Mouse (Mus musculus): ENCODE results near the gene Luc7l. TPM values are rescaled to one million over a fixed set of nuclear protein-coding genes. Genes with fewer than 3 reads are reported as not detected.

Luc7l gene
- total and polyA plus RNA-seq, 3 experiments: 45.0 to 96.8 (median 85.9) TPM

- DNase-seq (ENCODE audit: low spot score) (peak; percentile 85), ATAC-seq (ENCODE audit: extremely low read depth, insufficient number of reproducible peaks, low FRiP score, poor library complexity, severe bottlenecking) (peak; percentile 83)
- TF ChIP-seq POLR2AphosphoS5 (IDR thresholded peaks at IDR 0.05; ENCODE audit: insufficient replicate concordance, low read depth, low read length) (no peak), TAL1 (conservative IDR thresholded peaks at IDR 0.05; ENCODE audit: low read depth, low read length) (no peak), GATA2 (IDR thresholded peaks at IDR 0.05; ENCODE audit: borderline replicate concordance, low read depth, low read length) (no peak)
- no peaks in the 10 kb centered on the region for H3K36me3 ChIP-seq (replicated peaks)
- H3K4me1 ChIP-seq (ENCODE audit: insufficient read depth, low read depth, low read length): peaks cover 53% of the 10 kb centered on the region
- peak within 1 kb of the TSS; percentile 79 for H3K4me3 ChIP-seq (ENCODE audit: low read depth, low read length)
- no peaks in the 10 kb centered on the region for H3K27me3 ChIP-seq (ENCODE audit: insufficient read depth, low read length)
- 0 out of 2 replicates have a peak, but pooled peaks cover 5% of the 10 kb centered on the region for H3K9me3 ChIP-seq (replicated peaks)
Observed at GRCm38 (mm10) chr17:26244101-26244841, 8.4 kb upstream of the Luc7l start, which contains the start of gene Fam234a. Gene Fam234a (minus strand): TSS chr17:26244242.

- TF ChIP-seq GATA1 (IDR thresholded peaks at IDR 0.05; ENCODE audit: borderline replicate concordance, low read length) (no peak), POLR2AphosphoS5 (IDR thresholded peaks at IDR 0.05; ENCODE audit: insufficient replicate concordance, low read depth, low read length) (no peak), TAL1 (conservative IDR thresholded peaks at IDR 0.05; ENCODE audit: low read depth, low read length) (no peak), CTCF (IDR thresholded peaks at IDR 0.05; ENCODE audit: low read depth, low read length) (no peak)
- Histone ChIP-seq H3K4me3 (ENCODE audit: low read depth, low read length) (no peak overlapping the region; the same call in 1 of the 2 replicates), H3K27me3 (ENCODE audit: insufficient read depth, low read length) (no peaks in the 10 kb centered on the region), H3K36me3 (replicated peaks) (peaks cover 20% of the 10 kb centered on the region), H3K9me3 (replicated peaks) (no peaks in the 10 kb centered on the region), H3K4me1 (ENCODE audit: insufficient read depth, low read depth, low read length) (peaks cover 21% of the 10 kb centered on the region; the same call in 1 of the 2 replicates)
- DNase-seq (ENCODE audit: low spot score): no peak
- ATAC-seq (ENCODE audit: extremely low read depth, insufficient number of reproducible peaks, low FRiP score, poor library complexity, severe bottlenecking): no peak
Observed at GRCm38 (mm10) chr17:26251886-26252538, 684 bp upstream of the Luc7l start.

GRCm38 (mm10) chr17:26253399-26253798 is 703 bp downstream of the Luc7l start:
- no peaks in the 10 kb centered on the region for H3K27me3 ChIP-seq (ENCODE audit: insufficient read depth, low read length)
- ATAC-seq (ENCODE audit: extremely low read depth, insufficient number of reproducible peaks, low FRiP score, poor library complexity, severe bottlenecking) (no peak), DNase-seq (ENCODE audit: low spot score) (no peak)
- no peaks in the 10 kb centered on the region for H3K9me3 ChIP-seq (replicated peaks)
- peaks cover 33% of the 10 kb centered on the region for H3K36me3 ChIP-seq (replicated peaks)
- peaks cover 21% of the 10 kb centered on the region; the same call in 1 of the 2 replicates for H3K4me1 ChIP-seq (ENCODE audit: insufficient read depth, low read depth, low read length)
- peak overlapping the region; percentile 94 for H3K4me3 ChIP-seq (ENCODE audit: low read depth, low read length)
- TF ChIP-seq POLR2AphosphoS5 (IDR thresholded peaks at IDR 0.05; ENCODE audit: insufficient replicate concordance, low read depth, low read length) (no peak), GATA1 (IDR thresholded peaks at IDR 0.05; ENCODE audit: borderline replicate concordance, low read length) (no peak), GATA2 (IDR thresholded peaks at IDR 0.05; ENCODE audit: borderline replicate concordance, low read depth, low read length) (no peak), TAL1 (conservative IDR thresholded peaks at IDR 0.05; ENCODE audit: low read depth, low read length) (no peak), CTCF (IDR thresholded peaks at IDR 0.05; ENCODE audit: low read depth, low read length) (no peak)

- H3K27me3 ChIP-seq (ENCODE audit: insufficient read depth, low read length): no peaks in the 10 kb centered on the region
- DNase-seq (ENCODE audit: low spot score) (no peak), ATAC-seq (ENCODE audit: extremely low read depth, insufficient number of reproducible peaks, low FRiP score, poor library complexity, severe bottlenecking) (no peak)
- TF ChIP-seq TAL1 (conservative IDR thresholded peaks at IDR 0.05; ENCODE audit: low read depth, low read length) (no peak), POLR2AphosphoS5 (IDR thresholded peaks at IDR 0.05; ENCODE audit: insufficient replicate concordance, low read depth, low read length) (no peak), GATA2 (IDR thresholded peaks at IDR 0.05; ENCODE audit: borderline replicate concordance, low read depth, low read length) (no peak), CTCF (IDR thresholded peaks at IDR 0.05; ENCODE audit: low read depth, low read length) (no peak), GATA1 (IDR thresholded peaks at IDR 0.05; ENCODE audit: borderline replicate concordance, low read length) (no peak)
- H3K4me3 ChIP-seq (ENCODE audit: low read depth, low read length): no peak overlapping the region
- H3K4me1 ChIP-seq (ENCODE audit: insufficient read depth, low read depth, low read length): peaks cover 25% of the 10 kb centered on the region; the same call in 1 of the 2 replicates
- peaks cover 48% of the 10 kb centered on the region for H3K36me3 ChIP-seq (replicated peaks)
- no peaks in the 10 kb centered on the region for H3K9me3 ChIP-seq (replicated peaks)
Observed at GRCm38 (mm10) chr17:26255313-26255712, 2.6 kb downstream of the Luc7l start.

GRCm38 (mm10) chr17:26261826-26262225 is 9.1 kb downstream of the Luc7l start:
- no peak overlapping the region for H3K4me3 ChIP-seq (ENCODE audit: low read depth, low read length)
- ATAC-seq (ENCODE audit: extremely low read depth, insufficient number of reproducible peaks, low FRiP score, poor library complexity, severe bottlenecking): no peak
- H3K36me3 ChIP-seq (replicated peaks): peaks cover 84% of the 10 kb centered on the region
- DNase-seq (ENCODE audit: low spot score): no peak
- no peaks in the 10 kb centered on the region for H3K27me3 ChIP-seq (ENCODE audit: insufficient read depth, low read length)
- peaks cover 45% of the 10 kb centered on the region for H3K4me1 ChIP-seq (ENCODE audit: insufficient read depth, low read depth, low read length)
- H3K9me3 ChIP-seq (replicated peaks): no peaks in the 10 kb centered on the region
- TF ChIP-seq GATA2 (IDR thresholded peaks at IDR 0.05; ENCODE audit: borderline replicate concordance, low read depth, low read length): no peak
- no peak for TF ChIP-seq GATA1 (IDR thresholded peaks at IDR 0.05; ENCODE audit: borderline replicate concordance, low read length)
- no peak for TF ChIP-seq TAL1 (conservative IDR thresholded peaks at IDR 0.05; ENCODE audit: low read depth, low read length)
- TF ChIP-seq POLR2AphosphoS5 (IDR thresholded peaks at IDR 0.05; ENCODE audit: insufficient replicate concordance, low read depth, low read length): no peak
- TF ChIP-seq CTCF (IDR thresholded peaks at IDR 0.05; ENCODE audit: low read depth, low read length): no peak

- DNase-seq (ENCODE audit: low spot score) (no peak), ATAC-seq (ENCODE audit: extremely low read depth, insufficient number of reproducible peaks, low FRiP score, poor library complexity, severe bottlenecking) (no peak)
- Histone ChIP-seq H3K36me3 (replicated peaks) (peaks cover 84% of the 10 kb centered on the region), H3K4me1 (ENCODE audit: insufficient read depth, low read depth, low read length) (peaks cover 45% of the 10 kb centered on the region), H3K4me3 (ENCODE audit: low read depth, low read length) (no peak overlapping the region), H3K9me3 (replicated peaks) (no peaks in the 10 kb centered on the region), H3K27me3 (ENCODE audit: insufficient read depth, low read length) (no peaks in the 10 kb centered on the region)
- no peak for TF ChIP-seq GATA2 (IDR thresholded peaks at IDR 0.05; ENCODE audit: borderline replicate concordance, low read depth, low read length)
- TF ChIP-seq CTCF (IDR thresholded peaks at IDR 0.05; ENCODE audit: low read depth, low read length): no peak
- no peak for TF ChIP-seq POLR2AphosphoS5 (IDR thresholded peaks at IDR 0.05; ENCODE audit: insufficient replicate concordance, low read depth, low read length)
- TF ChIP-seq TAL1 (conservative IDR thresholded peaks at IDR 0.05; ENCODE audit: low read depth, low read length): no peak
- no peak for TF ChIP-seq GATA1 (IDR thresholded peaks at IDR 0.05; ENCODE audit: borderline replicate concordance, low read length)
Observed at GRCm38 (mm10) chr17:26262384-26262783, 9.7 kb downstream of the Luc7l start.

Measured in G1E (cell line).